Mouse (Mus musculus) lung, postnatal 0 days (tissue): ENCODE data around the gene Map3k14.

ENCODE experiments used
- CTCF ChIP-seq: IDR thresholded peaks from 2 replicates; pipeline ENCODE4 v1.5.1; 2016; ENCODE audit warnings: antibody characterized with exemption, mild to moderate bottlenecking
- EP300 ChIP-seq: IDR thresholded peaks from 2 replicates; pipeline ENCODE4 v1.6.1; 2016; ENCODE audit warnings: antibody characterized with exemption, mild to moderate bottlenecking, control low read depth

GRCm38 (mm10) chr11:103292890-103293287, 25.6 kb upstream of the Map3k14 start:
- TF ChIP-seq CTCF = no peak
- TF ChIP-seq EP300 = no peak
